Comparison of ENCODE assay signal across 8 mouse cellular contexts in the genomic region with DNA sequence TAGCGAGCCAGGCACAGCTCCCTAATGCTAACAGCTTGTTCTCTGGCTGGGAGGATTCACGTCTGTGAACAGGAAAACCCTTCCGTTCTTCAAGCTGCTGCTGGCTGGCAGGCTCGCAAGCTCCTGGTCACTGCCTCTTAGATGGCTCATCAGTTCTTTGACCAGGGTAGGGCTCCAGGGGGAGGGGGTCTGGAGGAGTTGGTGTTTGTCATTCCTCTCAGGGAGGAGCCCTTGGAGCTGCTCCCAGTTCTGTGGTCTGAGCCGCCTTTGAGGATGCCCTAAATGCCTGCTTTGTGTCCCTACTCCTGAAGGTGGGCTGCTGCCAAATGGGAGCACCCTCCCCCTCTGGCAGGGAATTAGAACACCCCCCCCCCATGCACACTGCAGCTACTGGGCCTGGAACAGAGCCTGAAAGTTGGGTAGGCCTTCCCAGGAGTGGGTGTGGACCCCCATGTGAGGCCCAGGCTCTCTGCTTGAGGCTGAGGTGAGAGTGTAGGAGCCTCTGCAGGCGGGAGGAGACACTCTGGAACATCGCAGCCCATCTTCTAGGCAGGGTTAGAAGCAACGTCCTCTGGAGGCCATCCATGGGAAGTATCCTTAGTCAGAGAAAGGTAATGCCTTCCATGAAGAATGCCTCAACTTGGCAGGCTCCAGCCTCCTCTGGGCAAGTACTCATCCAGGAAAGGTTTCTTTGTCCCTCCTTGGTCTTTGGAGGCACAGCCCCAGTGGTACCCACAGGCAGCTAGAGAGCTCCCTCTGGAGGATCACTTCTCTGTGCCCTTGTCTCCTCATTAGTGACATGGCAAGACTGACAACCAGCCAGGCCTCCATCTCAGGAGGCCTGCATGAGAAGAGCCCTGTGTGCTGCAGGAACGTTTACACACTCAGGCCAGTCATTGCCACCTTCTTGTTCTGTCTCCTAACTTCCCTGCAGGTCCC. TPM values are rescaled to one million over a fixed set of nuclear protein-coding genes. Genes with fewer than 3 reads are reported as not detected.
A peak's percentile ranks its signal among the peaks of the same experiment; 100 is the strongest.
DNase-seq lines count a peak whose midpoint lies in the region; ATAC-seq and TF ChIP-seq lines count a peak whose summit lies in the region.

No protein-coding gene starts in this region.

- H3K4me1 ChIP-seq in hindbrain, embryonic 14.5 days (replicated peaks; ENCODE audit: control insufficient read depth, insufficient read depth, low read length): peaks cover 35% of the 10 kb centered on the region
- no peaks in the 10 kb centered on the region for H3K4me1 ChIP-seq in heart, embryonic 10.5 days

- peak; percentile 76 for ATAC-seq in hindbrain, embryonic 14.5 days (ENCODE audit: low FRiP score)

- no peaks in the 10 kb centered on the region for H3K36me3 ChIP-seq in hindbrain, embryonic 14.5 days (replicated peaks; ENCODE audit: control insufficient read depth, insufficient read depth)
- H3K36me3 ChIP-seq in heart, embryonic 10.5 days: no peaks in the 10 kb centered on the region

- H3K27ac ChIP-seq in hindbrain, embryonic 14.5 days: peak overlapping the region; percentile 66
- H3K27ac ChIP-seq in heart, embryonic 10.5 days: no peak overlapping the region

- WGBS in hindbrain, embryonic 14.5 days: 53% methylated on average over 9 of the region's 9 CpGs
- 56% methylated on average over 9 of the region's 9 CpGs for WGBS in heart, embryonic 10.5 days

- no peak overlapping the region for H3K4me2 ChIP-seq in hindbrain, embryonic 14.5 days (replicated peaks)

- peak; percentile 17; the same call in 1 of the 2 replicates for TF ChIP-seq CTCF in brain, embryonic 14.5 days (IDR thresholded peaks at IDR 0.05; ENCODE audit: borderline replicate concordance, extremely low read depth, insufficient read depth, insufficient read length)

- DNase-seq in 3T3-L1 (ENCODE audit: low read depth, low spot score) (peak; percentile 50), adipocyte (ENCODE audit: low spot score) (no peak)
- DNase-seq in brain, embryonic 14.5 days (ENCODE audit: low read depth): peak; percentile 97
- DNase-seq in hindbrain, embryonic 14.5 days (ENCODE audit: low spot score): peak; percentile 61
- peak; percentile 22 to 55 for DNase-seq in lung, adult 18-20 months
- peak; percentile 74 to 81 for DNase-seq in right cerebral cortex, postnatal 36 days (ENCODE audit: low spot score in 2 of 2)
- no peak for DNase-seq in heart, embryonic 10.5 days (ENCODE audit: low spot score)
- DNase-seq in adrenal gland, adult 2 months: no peak

- no peak overlapping the region for H3K4me3 ChIP-seq in hindbrain, embryonic 14.5 days (replicated peaks; ENCODE audit: low read length)
- H3K4me3 ChIP-seq in heart, embryonic 10.5 days: no peak overlapping the region

- no peaks in the 10 kb centered on the region for H3K9me3 ChIP-seq in hindbrain, embryonic 14.5 days (ENCODE audit: control insufficient read depth, low read length)
- H3K9me3 ChIP-seq in heart, embryonic 10.5 days: no peaks in the 10 kb centered on the region

- H3K27me3 ChIP-seq in hindbrain, embryonic 14.5 days (ENCODE audit: control insufficient read depth, insufficient read depth, low read length): no peaks in the 10 kb centered on the region
- H3K27me3 ChIP-seq in heart, embryonic 10.5 days (ENCODE audit: insufficient read depth, poor library complexity, severe bottlenecking): peaks cover 33% of the 10 kb centered on the region

- no peak for TF ChIP-seq POLR2A in brain, embryonic 14.5 days (IDR thresholded peaks at IDR 0.05; ENCODE audit: borderline replicate concordance, extremely low read depth, insufficient read depth, insufficient read length, poor library complexity, severe bottlenecking)

- H3K9ac ChIP-seq in hindbrain, embryonic 14.5 days: no peak overlapping the region

RNA-seq across cellular contexts. Expression of a gene that starts 24.2 kb away (rescaled TPM):
- polyA plus RNA-seq in brain, embryonic 14.5 days (2012; rRNA removed): 124 and 147 TPM in 2 replicates
- polyA plus RNA-seq in hindbrain, embryonic 14.5 days (2014; fragmentation: Nextera tagmentation; extraction: Ambion mirVana): 127 and 130 TPM in 2 replicates
- 5.3 and 8.9 TPM in 2 replicates for polyA plus RNA-seq in heart, embryonic 10.5 days (2016; fragmentation: Nextera tagmentation; extraction: Ambion mirVana)
- total RNA-seq in adrenal gland, adult 2 months (2021): 1 to 10 TPM; 2.9 to 4.6 TPM
- 13.2 and 20.9 TPM in 2 replicates for polyA plus RNA-seq in adrenal gland, adult 2 months (2012; rRNA removed)

RNA-seq across cellular contexts. Expression of a gene that starts 46.4 kb away (rescaled TPM):
- 2.3 and 2.8 TPM in 2 replicates for polyA plus RNA-seq in brain, embryonic 14.5 days (2012; rRNA removed)
- 2.0 and 2.3 TPM in 2 replicates for polyA plus RNA-seq in hindbrain, embryonic 14.5 days (2014; fragmentation: Nextera tagmentation; extraction: Ambion mirVana)
- 1.4 and 1.7 TPM in 2 replicates for polyA plus RNA-seq in heart, embryonic 10.5 days (2016; fragmentation: Nextera tagmentation; extraction: Ambion mirVana)
- total RNA-seq in adrenal gland, adult 2 months (2021): under 1 TPM in 1 of 2 experiments, not detected in 1; 0.46 TPM
- polyA plus RNA-seq in adrenal gland, adult 2 months (2012; rRNA removed): 0.38 and 0.43 TPM in 2 replicates

RNA-seq across cellular contexts. Expression of a gene that starts 46.6 kb away (rescaled TPM):
- polyA plus RNA-seq in brain, embryonic 14.5 days (2012; rRNA removed): 78.6 and 97.8 TPM in 2 replicates
- 20.0 and 23.5 TPM in 2 replicates for polyA plus RNA-seq in hindbrain, embryonic 14.5 days (2014; fragmentation: Nextera tagmentation; extraction: Ambion mirVana)
- 1.5 and 2.2 TPM in 2 replicates for polyA plus RNA-seq in heart, embryonic 10.5 days (2016; fragmentation: Nextera tagmentation; extraction: Ambion mirVana)
- 10 to 100 TPM; 14.3 to 20.1 TPM for total RNA-seq in adrenal gland, adult 2 months (2021)
- polyA plus RNA-seq in adrenal gland, adult 2 months (2012; rRNA removed): 74.7 and 76.1 TPM in 2 replicates

Comparison
In these comparisons a context has a peak if more than half of its experiments do, and no peak if none do; other contexts are left out.
1. DNase-seq: peak in 3T3-L1 (single experiment), brain, embryonic 14.5 days (single experiment), hindbrain, embryonic 14.5 days (single experiment), lung, adult 18-20 months (2 of 2) and right cerebral cortex, postnatal 36 days (2 of 2); none in heart, embryonic 10.5 days (single experiment), adipocyte (single experiment) and adrenal gland, adult 2 months (single experiment).